Mouse (Mus musculus) T-cell, adult 2 months (primary cell): Measurements from ENCODE around the gene Sec24c.
"Not testable (repeated sequence)": the region's sequence is repeated elsewhere in the genome, so short reads cannot be mapped to it uniquely, and the experiment has no call there.

Source experiments
- DNase-seq: peaks from one replicate; pipeline ENCODE4 v3.0.0; 2022; ENCODE audit warnings: low spot score

Gene Sec24c

GRCm38 (mm10) chr14:20700362-20700761 lies 26.3 kb downstream of the Sec24c start:
- no peak for DNase-seq

- no peak for DNase-seq
Observed at GRCm38 (mm10) chr14:20701554-20701953, 27.4 kb downstream of the Sec24c start.

GRCm38 (mm10) chr14:20702096-20702740 lies 28.1 kb downstream of the Sec24c start:
- DNase-seq: no peak

- DNase-seq: peak; percentile 73
Observed at GRCm38 (mm10) chr14:20702741-20703381, 28.8 kb downstream of the Sec24c start, which contains the start of gene Chchd1. Gene Chchd1 (plus strand): TSS chr14:20703006.

- not testable (repeated sequence) for DNase-seq
Observed at GRCm38 (mm10) chr14:20703461-20703860, 29.4 kb downstream of the Sec24c start.

- DNase-seq: peak; percentile 62
Observed at GRCm38 (mm10) chr14:20707201-20708190, 33.4 kb downstream of the Sec24c start, which contains the start of gene Zswim8. Gene Zswim8 (plus strand): TSS chr14:20707552.

- DNase-seq: peak; percentile 62
Observed at GRCm38 (mm10) chr14:20708239-20708638, 34.1 kb downstream of the Sec24c start.

GRCm38 (mm10) chr14:20713832-20714231 lies 39.7 kb downstream of the Sec24c start:
- no peak for DNase-seq

GRCm38 (mm10) chr14:20718443-20718842 lies 44.3 kb downstream of the Sec24c start:
- no peak for DNase-seq

- no peak for DNase-seq
Observed at GRCm38 (mm10) chr14:20719767-20720166, 45.7 kb downstream of the Sec24c start.

- no peak for DNase-seq
Observed at GRCm38 (mm10) chr14:20721371-20721770, 47.3 kb downstream of the Sec24c start.

GRCm38 (mm10) chr14:20723006-20723405 lies 48.9 kb downstream of the Sec24c start:
- no peak for DNase-seq

GRCm38 (mm10) chr14:20724043-20724442 lies 49.9 kb downstream of the Sec24c start:
- DNase-seq: peak; percentile 38

- DNase-seq: no peak
Observed at GRCm38 (mm10) chr14:20725660-20726339, 51.7 kb downstream of the Sec24c start.

- no peak for DNase-seq
Observed at GRCm38 (mm10) chr14:20729871-20730270, 55.8 kb downstream of the Sec24c start.

GRCm38 (mm10) chr14:20730853-20731602 lies 56.9 kb downstream of the Sec24c start:
- no peak for DNase-seq

- no peak for DNase-seq
Observed at GRCm38 (mm10) chr14:20733041-20733951, 59.2 kb downstream of the Sec24c start.

GRCm38 (mm10) chr14:20733952-20734774 lies 60.1 kb downstream of the Sec24c start, which contains the start of gene Ndst2:
Gene Ndst2 (minus strand): TSS chr14:20734562.
- peak; percentile 78 for DNase-seq

GRCm38 (mm10) chr14:20735052-20735451 lies 60.9 kb downstream of the Sec24c start:
- DNase-seq: no peak
